Mouse (Mus musculus): ENCODE results near the gene Eif3l. TPM values are rescaled to one million over a fixed set of nuclear protein-coding genes. Genes with fewer than 3 reads are reported as not detected.
A peak's percentile ranks its signal among the peaks of the same experiment; 100 is the strongest.

The Eif3l gene
- polyA plus RNA-seq, 1 experiment: 125 TPM

DNA sequence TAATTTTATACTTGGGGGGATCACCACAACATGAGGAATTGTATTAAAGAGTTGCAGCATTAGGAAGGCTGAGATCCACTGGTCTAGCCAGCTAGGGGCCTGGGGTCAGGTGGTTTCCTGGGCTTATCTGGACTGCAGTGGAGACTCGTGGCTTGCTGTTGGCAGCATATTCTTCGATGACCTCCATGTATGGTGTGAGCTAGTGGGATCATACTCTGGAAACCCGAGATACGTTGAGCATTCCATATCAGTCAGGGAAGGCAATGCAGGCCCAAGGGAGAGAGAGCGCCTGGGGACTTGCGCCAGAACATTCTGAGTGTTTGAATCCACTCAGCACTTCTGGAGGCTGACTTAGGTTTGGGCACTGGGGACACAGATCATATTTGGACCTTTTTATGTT is 48.8 kb downstream of the Eif3l start:
- DNase-seq (ENCODE audit: low spot score): no peak

DNA sequence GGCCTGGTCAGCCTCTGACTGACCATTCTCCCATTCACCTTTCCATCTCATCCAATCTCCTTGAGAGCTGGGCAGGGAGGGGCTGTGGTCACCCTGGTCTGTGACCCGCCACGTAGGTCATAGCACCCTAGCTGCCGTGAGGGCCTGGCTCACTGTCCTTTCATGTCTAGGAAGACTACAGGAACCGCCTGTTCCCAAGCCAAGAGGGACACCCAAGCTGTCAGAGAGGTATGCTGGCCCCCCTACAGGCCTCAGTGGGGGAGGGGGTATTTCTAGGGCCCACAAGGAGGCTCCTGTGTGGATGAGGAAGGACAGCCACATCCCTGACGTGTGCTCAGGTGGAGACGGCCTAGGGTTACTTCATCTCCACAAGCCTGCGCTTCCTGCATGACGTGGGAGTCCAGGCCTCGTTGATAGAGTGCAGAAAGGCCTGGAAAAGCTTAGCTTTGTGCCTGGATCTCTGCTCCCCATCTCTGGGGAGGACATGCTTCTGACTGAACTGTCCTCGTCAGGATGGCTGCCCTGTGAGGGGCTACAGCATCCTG is 49.4 kb downstream of the Eif3l start:
- DNase-seq (ENCODE audit: low spot score): peak; percentile 20

DNA sequence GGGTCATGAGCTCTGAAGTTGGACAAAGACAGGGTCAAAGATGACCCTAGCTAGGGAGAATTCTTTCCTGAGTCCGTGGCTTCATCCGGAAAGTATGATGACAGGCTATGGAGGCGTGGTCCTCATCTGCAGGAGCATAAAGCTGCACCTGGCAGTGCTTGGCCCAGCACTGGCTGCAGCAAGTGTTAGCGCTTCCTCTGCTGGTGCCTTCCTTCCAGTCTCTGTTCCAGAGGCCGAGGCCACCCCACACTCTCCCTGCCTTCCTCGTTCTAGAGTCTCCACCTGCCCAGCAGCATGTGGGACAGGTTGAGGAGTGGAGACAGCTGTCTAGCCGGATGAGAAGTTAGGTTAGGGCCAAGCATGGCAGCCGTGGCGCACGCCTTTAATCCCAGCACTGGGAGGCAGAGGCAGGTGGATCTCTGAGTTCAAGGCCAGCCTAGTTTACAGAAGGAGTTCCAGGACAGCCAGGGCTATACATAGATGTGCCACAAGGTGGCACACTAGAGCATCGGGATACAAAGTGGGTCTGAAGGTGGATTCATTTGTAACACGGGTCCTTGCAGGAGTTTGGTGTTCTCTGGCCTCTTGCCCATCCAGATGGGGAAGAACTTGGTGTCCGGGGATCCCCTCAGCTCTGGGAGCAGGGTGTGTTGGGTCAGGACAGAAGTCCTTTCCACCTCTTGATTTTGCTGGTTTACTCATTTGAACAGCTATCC is 51.4 kb downstream of the Eif3l start:
- no peak for DNase-seq (ENCODE audit: low spot score)

DNA sequence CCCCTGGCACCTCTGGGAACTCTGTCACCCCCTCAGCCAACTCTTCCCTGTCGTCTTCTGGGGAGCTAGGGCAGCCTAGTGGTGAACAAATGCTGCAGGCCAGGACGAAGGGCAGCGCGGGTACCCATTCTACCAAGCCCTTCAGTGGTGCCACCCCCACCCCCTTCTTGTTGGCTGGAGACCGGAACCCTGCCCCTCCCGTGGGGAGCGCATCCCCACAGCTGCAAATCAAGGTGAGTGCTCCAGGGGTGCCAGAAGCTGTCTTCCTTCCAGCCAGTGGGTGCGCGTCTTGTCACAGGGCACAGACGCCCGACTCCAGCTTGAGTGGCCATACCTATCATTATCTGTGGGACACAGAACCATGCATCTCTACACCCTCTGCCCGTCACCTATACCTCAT is 52.1 kb downstream of the Eif3l start:
- no peak for DNase-seq (ENCODE audit: low spot score)

DNA sequence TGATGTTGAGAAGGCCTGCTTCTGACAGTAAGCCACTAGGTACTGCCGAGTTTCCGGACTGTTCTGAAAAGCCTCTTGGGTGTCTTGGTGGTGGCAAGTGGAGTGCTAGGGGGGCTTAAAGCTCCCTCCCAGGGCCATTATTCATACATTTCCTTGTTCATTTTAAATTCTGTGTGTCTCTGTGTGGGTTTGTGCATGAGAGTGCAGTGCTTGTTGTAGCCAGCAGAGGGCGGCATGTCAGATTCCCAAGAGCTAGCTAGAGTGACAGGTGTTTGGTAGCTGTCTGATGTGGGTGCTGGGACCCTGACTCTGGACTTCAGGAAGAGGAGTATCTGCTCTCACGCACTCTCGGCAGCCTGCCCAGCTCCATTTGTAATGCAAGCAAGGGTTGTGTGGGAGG is 53.2 kb downstream of the Eif3l start:
- no peak for DNase-seq (ENCODE audit: low spot score)

DNA sequence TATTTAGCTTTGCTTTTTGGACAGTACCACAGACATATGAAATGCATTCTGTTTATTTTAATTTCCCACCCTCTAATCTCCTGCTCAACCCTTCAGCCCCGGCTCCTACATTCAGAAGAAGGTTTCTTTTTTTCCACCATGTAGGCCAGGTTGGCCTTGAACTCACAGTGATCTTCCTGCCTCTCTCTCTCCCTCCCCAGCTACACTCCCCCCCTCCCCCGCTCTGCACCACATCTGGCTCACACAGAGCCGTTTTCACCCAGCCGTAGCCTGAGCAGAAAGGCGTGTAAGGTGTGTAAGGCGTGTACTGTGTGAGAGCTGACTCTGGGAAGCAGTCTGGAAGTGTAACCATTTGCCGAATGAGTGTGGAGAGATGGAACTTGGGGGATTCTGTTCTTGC is 54.3 kb downstream of the Eif3l start:
- no peak for DNase-seq (ENCODE audit: low spot score)

DNA sequence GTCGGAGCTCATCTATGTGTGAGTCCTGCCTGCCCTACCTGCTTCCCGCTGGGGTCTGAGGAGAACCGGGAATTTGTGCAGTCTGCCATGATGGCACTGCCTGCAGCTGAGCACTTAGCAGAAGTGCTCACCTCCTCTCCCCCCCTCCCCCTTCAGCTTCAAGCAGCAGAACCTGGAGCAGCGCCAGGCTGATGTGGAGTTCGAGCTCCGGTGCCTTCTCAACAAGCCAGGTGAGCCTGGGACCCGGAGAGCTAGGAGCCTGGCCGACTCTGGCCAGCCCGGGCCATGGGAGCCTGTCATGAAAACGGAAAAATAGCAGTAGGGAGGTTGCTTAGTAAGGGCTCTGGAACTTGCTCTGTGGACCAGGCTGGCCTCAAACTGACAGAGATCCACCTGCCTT is 55.8 kb downstream of the Eif3l start:
- no peak for DNase-seq (ENCODE audit: low spot score)

DNA sequence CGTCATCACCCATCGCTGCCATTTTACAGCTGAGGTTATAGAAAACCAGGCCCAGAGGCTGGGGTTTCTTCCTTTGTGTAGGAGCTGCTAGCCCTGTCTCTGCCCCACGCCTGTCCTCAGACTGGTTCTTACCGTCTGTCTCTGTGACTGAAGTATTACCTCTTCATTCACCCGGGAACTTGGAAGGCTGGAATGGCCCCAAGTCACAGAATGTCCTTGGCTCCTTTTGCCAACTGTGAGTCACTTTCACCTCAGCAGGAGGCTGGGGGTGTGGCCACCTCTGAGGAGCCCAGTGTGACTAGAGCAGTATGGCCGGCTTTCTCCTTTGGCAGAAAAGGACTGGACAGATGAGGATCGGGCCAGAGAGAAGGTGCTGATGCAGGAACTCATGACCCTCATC is 56.5 kb downstream of the Eif3l start:
- DNase-seq (ENCODE audit: low spot score): no peak

DNA sequence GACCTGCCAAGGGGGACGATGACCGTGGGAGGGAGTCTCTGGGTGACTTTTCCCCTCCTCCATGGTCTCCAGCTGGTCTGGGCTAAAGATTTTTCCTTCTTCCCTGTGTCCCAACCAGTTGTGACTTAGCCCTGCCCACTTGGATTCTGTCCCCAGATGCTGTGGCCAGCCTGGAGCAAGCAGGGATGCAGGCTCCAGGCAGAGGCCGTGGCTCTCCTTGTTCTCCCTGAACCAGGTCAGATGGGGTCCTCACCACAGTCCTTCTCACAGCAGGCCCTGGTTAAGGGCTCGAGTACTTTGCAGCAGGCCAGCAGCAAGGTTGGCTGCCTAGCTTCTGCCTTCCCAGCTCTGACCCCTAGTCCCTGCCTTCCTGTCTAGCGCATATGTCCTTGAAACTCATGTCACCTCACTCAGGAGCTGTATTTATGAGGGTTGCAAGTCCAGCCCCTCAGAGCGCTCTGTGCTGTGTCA is 58.2 kb downstream of the Eif3l start:
- no peak for DNase-seq (ENCODE audit: low spot score)

DNA sequence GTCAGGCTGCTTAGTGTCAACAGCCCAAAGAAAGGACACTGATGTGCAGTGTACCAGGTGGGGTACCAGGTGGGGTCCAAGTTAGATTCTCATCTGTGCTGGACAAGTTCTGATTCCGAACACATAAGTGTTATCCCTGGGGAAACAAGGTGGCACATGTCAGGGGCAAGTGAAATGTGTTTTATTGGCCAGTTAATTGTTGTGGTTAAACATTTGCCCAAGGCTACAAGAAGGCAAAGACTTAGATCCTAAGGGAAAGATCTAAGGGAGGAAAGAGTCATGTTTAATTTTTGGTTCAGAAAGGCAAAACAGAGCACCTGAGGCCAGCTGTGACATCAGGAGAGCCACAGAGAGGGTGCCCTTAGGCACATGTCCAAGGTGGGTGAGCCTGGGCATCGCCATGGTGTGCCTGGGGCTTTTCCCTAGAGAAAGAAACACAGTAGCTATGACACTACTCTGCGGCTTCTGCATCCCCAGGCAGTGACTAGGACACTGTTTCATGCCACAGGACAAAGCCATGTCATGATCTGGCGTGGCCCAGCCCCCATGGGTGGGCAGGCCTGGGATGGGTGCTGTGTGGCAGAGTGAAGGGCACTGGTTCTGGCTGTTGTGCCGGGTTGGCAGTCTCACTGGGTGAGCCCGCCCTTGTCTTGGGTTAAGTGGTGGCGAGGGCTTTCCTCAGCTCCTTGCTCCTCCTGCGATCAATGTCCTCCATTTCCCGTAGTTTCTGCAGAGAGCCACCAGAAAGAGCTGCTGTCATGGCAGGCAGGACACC is 59.7 kb downstream of the Eif3l start:
- DNase-seq (ENCODE audit: low spot score): no peak

DNA sequence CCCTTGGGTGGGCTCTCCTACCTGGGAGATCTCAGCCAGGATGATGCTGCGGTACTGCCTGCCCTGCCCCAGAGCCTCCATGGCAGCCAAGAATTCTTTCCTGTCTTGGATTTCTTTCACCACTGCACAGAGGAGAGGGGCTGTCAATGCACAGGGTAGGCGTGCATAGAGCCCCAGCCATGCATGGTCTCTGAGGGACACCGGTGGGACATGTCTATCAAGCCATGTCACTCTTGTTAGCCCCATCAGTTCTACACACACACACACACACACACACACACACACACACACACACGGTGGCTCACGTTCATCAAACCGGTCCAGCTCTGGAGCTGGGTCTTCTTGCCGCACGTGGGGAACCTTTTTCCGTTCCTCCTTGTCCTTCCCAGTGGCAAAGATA is 60.4 kb downstream of the Eif3l start:
- DNase-seq (ENCODE audit: low spot score): no peak

DNA sequence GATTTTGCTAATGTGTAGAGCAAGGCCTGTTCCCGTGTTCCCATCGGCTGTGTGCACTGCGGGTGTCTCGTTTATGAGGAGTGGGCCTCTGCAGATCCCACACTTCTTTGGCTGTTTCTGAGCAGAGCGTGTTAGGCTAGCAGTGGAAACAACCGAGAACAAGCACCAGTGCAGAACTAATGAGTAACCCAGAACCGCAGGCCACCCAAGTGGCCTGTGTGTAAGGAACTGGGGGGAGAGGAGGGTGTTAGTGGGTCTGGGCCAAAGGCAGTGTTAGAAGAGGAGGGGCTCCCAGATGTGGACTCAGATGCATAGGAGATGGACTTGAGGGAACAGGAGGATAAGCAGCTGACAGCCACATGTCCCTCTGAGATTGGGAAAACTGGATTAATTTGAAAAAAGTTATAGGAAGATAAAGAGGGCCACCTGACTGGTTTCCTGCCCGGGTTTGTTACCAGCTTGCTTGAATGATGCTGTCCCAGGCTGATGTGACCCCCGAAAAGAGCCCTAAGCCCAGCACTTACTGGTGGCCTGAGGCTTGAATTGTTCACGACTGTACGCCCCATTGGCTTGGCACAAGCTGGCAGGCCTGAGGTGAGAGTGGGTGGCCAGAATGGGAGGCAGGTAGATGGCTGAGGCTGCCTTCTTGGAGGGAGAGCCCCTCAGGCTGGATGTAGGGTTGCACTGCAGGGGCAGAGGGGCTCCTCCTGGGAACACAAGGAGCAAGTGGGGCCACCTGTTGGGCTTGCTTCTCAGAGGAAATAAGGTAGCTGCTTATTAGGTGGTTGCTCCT is 61.0 kb downstream of the Eif3l start:
- DNase-seq (ENCODE audit: low spot score): no peak

DNA sequence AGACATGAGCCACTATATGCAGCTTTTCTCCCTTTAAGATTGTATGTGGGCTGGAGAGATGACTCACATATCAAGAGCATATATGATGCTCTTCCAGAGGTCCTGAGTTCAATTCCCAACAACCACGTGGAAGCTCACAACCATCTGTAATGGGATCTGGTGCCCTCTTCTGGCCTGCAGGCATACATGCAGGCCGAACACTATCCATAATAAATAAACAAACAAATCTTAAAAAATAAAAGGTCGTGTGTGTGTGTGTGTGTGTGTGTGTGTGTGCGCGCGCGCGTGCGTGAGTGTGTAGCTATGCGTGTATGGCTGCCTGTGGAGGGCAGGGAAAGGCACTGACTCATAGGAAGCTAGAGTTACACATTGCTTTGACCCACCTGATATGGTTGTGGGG is 64.7 kb downstream of the Eif3l start:
- DNase-seq (ENCODE audit: low spot score): no peak

DNA sequence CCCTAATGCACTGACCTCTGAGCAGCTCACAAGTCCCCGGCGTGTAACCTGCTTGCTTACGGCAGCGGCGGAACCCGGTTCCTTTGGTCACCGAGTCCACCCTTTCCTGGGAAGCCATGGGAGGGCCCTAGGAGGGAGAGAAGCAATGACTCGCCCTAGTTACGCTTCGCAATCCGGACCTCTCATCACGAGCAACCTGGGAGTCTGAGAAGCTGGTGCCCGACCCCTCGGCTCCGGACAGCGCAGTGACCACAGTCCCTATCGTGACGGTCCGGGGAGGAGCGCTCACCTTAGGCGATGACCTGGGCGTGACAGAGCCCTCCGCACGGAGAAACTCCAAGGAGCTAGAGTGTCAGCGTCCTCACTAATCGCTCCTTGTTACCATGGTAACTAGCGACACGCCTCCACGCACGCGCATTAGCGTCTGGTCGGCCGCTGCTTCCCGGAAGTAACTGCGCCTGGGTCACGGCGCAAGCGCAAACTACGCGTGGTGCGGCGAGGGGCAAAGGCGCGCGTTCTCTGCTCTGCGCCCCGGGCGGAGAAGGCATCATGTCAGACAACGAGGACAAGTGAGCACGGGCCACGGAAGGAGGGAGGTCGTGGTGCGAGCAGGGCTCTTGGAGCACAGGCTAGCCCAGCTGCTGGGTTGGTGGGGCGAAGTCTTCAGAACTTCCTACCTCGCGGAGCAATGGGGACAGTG is 66.0 kb downstream of the Eif3l start, which contains the start of the genes Polr2f and 1700088E04Rik:
Polr2f (plus strand) TSS at position 144 of the 700 bp plus-strand sequence.
1700088E04Rik (minus strand) TSS at position 388 of the 700 bp plus-strand sequence.
- peak; percentile 87 for DNase-seq (ENCODE audit: low spot score)

DNA sequence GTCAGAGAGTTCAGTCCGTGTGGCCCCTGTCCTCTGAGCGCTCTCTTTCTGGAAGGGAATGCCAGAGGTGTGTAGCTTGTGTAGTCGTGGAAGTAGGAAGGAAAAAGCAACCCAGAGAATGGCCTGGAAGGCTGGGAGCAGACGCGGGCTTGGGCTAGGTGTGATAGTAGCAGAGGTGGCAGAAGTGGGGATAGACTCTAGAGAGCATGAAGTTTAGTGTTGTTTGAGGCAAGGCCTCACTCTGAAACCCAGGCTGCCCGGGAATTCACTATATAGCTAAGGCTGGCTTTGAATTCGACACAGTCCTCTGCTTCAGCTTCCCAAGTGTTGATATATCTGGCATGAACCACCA is 66.6 kb downstream of the Eif3l start:
- DNase-seq (ENCODE audit: low spot score): no peak

DNA sequence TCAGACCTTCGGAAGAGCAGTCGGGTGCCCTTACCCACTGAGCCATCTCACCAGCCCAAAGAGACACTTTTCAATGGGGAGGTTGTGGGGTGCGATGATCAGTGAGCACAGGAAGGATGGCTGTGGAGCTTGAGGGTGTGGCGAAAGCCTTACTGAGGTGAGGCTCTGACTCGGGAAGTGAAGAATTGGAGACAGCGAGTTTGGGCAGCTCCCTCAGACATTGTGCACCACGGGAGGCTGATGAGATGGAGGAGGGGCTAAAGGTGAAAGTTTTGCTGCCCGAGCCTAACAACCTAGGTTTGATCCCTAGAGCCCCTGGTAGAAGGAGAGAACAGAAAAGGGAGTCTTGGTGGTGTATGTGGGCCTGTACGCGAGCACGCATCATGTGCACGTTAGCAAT is 68.3 kb downstream of the Eif3l start:
- no peak for DNase-seq (ENCODE audit: low spot score)

Other genes starting within 250 kb of the Eif3l start
- gene Cdc42ep1, start 232.6 kb upstream of the Eif3l start, polyA plus RNA-seq (2012; rRNA removed): 21.0 and 21.6 TPM in 2 replicates
- 1.3 and 2.1 TPM in 2 replicates for gene Lgals2, start 219.7 kb upstream of the Eif3l start, polyA plus RNA-seq (2012; rRNA removed)
- 53.5 and 56.7 TPM in 2 replicates for gene Gga1, start 198.0 kb upstream of the Eif3l start, polyA plus RNA-seq (2012; rRNA removed)
- 0.04 and 0.06 TPM in 2 replicates for gene Gm49510, start 175.5 kb upstream of the Eif3l start, polyA plus RNA-seq (2012; rRNA removed)
- gene Sh3bp1, start 175.4 kb upstream of the Eif3l start, polyA plus RNA-seq (2012; rRNA removed): 34.6 and 35.1 TPM in 2 replicates
- 2.4 and 3.8 TPM in 2 replicates for gene Pdxp, start 161.3 kb upstream of the Eif3l start, polyA plus RNA-seq (2012; rRNA removed)
- gene Lgals1, start 148.5 kb upstream of the Eif3l start, polyA plus RNA-seq (2012; rRNA removed): 979 and 1,151 TPM in 2 replicates
- 26.5 and 30.7 TPM in 2 replicates for gene Nol12, start 140.2 kb upstream of the Eif3l start, polyA plus RNA-seq (2012; rRNA removed)
- gene Triobp, start 127.5 kb upstream of the Eif3l start, polyA plus RNA-seq (2012; rRNA removed): 47.1 and 57.9 TPM in 2 replicates
- 103 and 117 TPM in 2 replicates for gene H1f0, start 46.7 kb upstream of the Eif3l start, polyA plus RNA-seq (2012; rRNA removed)
- gene Galr3, start 33.3 kb upstream of the Eif3l start, polyA plus RNA-seq (2012; rRNA removed): 0.14 and 0.19 TPM in 2 replicates
- gene Ankrd54, start 12.3 kb upstream of the Eif3l start, polyA plus RNA-seq (2012; rRNA removed): 24.5 and 26.0 TPM in 2 replicates
- 63.5 and 79.4 TPM in 2 replicates for gene Micall1, start 33.7 kb downstream of the Eif3l start, polyA plus RNA-seq (2012; rRNA removed)
- gene Polr2f, start 65.8 kb downstream of the Eif3l start, polyA plus RNA-seq (2012; rRNA removed): 145 and 194 TPM in 2 replicates
- gene 1700088E04Rik, start 66.1 kb downstream of the Eif3l start, polyA plus RNA-seq (2012; rRNA removed): 3.7 and 4.0 TPM in 2 replicates
- gene Sox10, start 90.1 kb downstream of the Eif3l start, polyA plus RNA-seq (2012; rRNA removed): 11.0 and 11.8 TPM in 2 replicates
- 33.3 and 41.7 TPM in 2 replicates for gene Pick1, start 154.0 kb downstream of the Eif3l start, polyA plus RNA-seq (2012; rRNA removed)
- 0.96 and 1.1 TPM in 2 replicates for gene Gm49486, start 154.2 kb downstream of the Eif3l start, polyA plus RNA-seq (2012; rRNA removed)
- 0.04 and 0.21 TPM in 2 replicates for gene Slc16a8, start 179.6 kb downstream of the Eif3l start, polyA plus RNA-seq (2012; rRNA removed)
- 4.5 and 4.8 TPM in 2 replicates for gene Baiap2l2, start 210.4 kb downstream of the Eif3l start, polyA plus RNA-seq (2012; rRNA removed)